Mouse (Mus musculus): ENCODE results near the gene Zfp536.

GRCm38 (mm10) chr7:37505096-37505495 lies 268.3 kb downstream of the Zfp536 start:
- TF ChIP-seq CTCF (IDR thresholded peaks at IDR 0.05; ENCODE audit: borderline replicate concordance, control insufficient read depth, extremely low read depth, insufficient read depth, low read length, poor library complexity) (no peak), POLR2A (IDR thresholded peaks at IDR 0.05; ENCODE audit: control insufficient read depth, extremely low read depth, insufficient read depth, low read length, poor library complexity) (no peak)

Data from thymus, adult 2 months (tissue).